Mouse (Mus musculus): ENCODE measurements around the gene Cdc42ep1. TPM values are rescaled to one million over a fixed set of nuclear protein-coding genes. Genes with fewer than 3 reads are reported as not detected.

Gene Cdc42ep1
- polyA plus RNA-seq, 1 experiment = 29.6 TPM

- 28% methylated on average over 5 of the region's 5 CpGs for WGBS
- Histone ChIP-seq H3K27me3 (ENCODE audit: control insufficient read depth, insufficient read depth, low read length) (peaks cover 4% of the 10 kb centered on the region; the same call in 1 of the 2 replicates), H3K4me3 (ENCODE audit: extremely low read depth, insufficient read depth, insufficient read length) (no peak overlapping the region), H3K27ac (ENCODE audit: insufficient read depth, low read length) (no peak overlapping the region), H3K36me3 (ENCODE audit: control insufficient read depth, insufficient read depth, low read length) (no peaks in the 10 kb centered on the region), H3K4me1 (ENCODE audit: control insufficient read depth, insufficient read depth, insufficient read length) (no peaks in the 10 kb centered on the region)
- peak; percentile 26 to 77 for DNase-seq (ENCODE audit: low read depth in 1 of 2, low spot score in 2 of 2)
- TF ChIP-seq CTCF (IDR thresholded peaks at IDR 0.05; ENCODE audit: extremely low read depth, insufficient read depth, insufficient read length, insufficient replicate concordance) (peak; percentile 78; the same call in 1 of the 2 replicates), POLR2A (IDR thresholded peaks at IDR 0.05; ENCODE audit: low read depth, low read length) (no peak)
Observed at GRCm38 (mm10) chr15:78848467-78848866, 6.0 kb downstream of the Cdc42ep1 start.

GRCm38 (mm10) chr15:78849485-78849884 is 7.1 kb downstream of the Cdc42ep1 start:
- H3K27ac ChIP-seq (ENCODE audit: insufficient read depth, low read length) = no peak overlapping the region
- no peak for DNase-seq (ENCODE audit: low read depth in 1 of 2, low spot score in 2 of 2)
- no peaks in the 10 kb centered on the region for H3K27me3 ChIP-seq (ENCODE audit: control insufficient read depth, insufficient read depth, low read length)
- H3K4me3 ChIP-seq (ENCODE audit: extremely low read depth, insufficient read depth, insufficient read length) = no peak overlapping the region
- no peaks in the 10 kb centered on the region for H3K4me1 ChIP-seq (ENCODE audit: control insufficient read depth, insufficient read depth, insufficient read length)
- TF ChIP-seq POLR2A (IDR thresholded peaks at IDR 0.05; ENCODE audit: low read depth, low read length) (no peak), CTCF (IDR thresholded peaks at IDR 0.05; ENCODE audit: extremely low read depth, insufficient read depth, insufficient read length, insufficient replicate concordance) (no peak)
- 89% methylated on average over 12 of the region's 12 CpGs for WGBS
- H3K36me3 ChIP-seq (ENCODE audit: control insufficient read depth, insufficient read depth, low read length) = no peaks in the 10 kb centered on the region

GRCm38 (mm10) chr15:78850059-78850824 is 7.8 kb downstream of the Cdc42ep1 start:
- 69% methylated on average over 15 of the region's 15 CpGs for WGBS
- no peak for TF ChIP-seq CTCF (IDR thresholded peaks at IDR 0.05; ENCODE audit: extremely low read depth, insufficient read depth, insufficient read length, insufficient replicate concordance)
- no peak for TF ChIP-seq POLR2A (IDR thresholded peaks at IDR 0.05; ENCODE audit: low read depth, low read length)
- Histone ChIP-seq H3K27ac (ENCODE audit: insufficient read depth, low read length) (no peak overlapping the region), H3K4me3 (ENCODE audit: extremely low read depth, insufficient read depth, insufficient read length) (no peak overlapping the region), H3K36me3 (ENCODE audit: control insufficient read depth, insufficient read depth, low read length) (no peaks in the 10 kb centered on the region), H3K4me1 (ENCODE audit: control insufficient read depth, insufficient read depth, insufficient read length) (no peaks in the 10 kb centered on the region), H3K27me3 (ENCODE audit: control insufficient read depth, insufficient read depth, low read length) (no peaks in the 10 kb centered on the region)
- no peak for DNase-seq (ENCODE audit: low read depth in 1 of 2, low spot score in 2 of 2)

- Histone ChIP-seq H3K36me3 (ENCODE audit: control insufficient read depth, insufficient read depth, low read length) (no peaks in the 10 kb centered on the region), H3K4me1 (ENCODE audit: control insufficient read depth, insufficient read depth, insufficient read length) (no peaks in the 10 kb centered on the region), H3K4me3 (ENCODE audit: extremely low read depth, insufficient read depth, insufficient read length) (no peak overlapping the region), H3K27ac (ENCODE audit: insufficient read depth, low read length) (no peak overlapping the region), H3K27me3 (ENCODE audit: control insufficient read depth, insufficient read depth, low read length) (no peaks in the 10 kb centered on the region)
- DNase-seq (ENCODE audit: low read depth in 1 of 2, low spot score in 2 of 2) = no peak
- TF ChIP-seq CTCF (IDR thresholded peaks at IDR 0.05; ENCODE audit: extremely low read depth, insufficient read depth, insufficient read length, insufficient replicate concordance) = no peak
- TF ChIP-seq POLR2A (IDR thresholded peaks at IDR 0.05; ENCODE audit: low read depth, low read length) = no peak
- 73% methylated on average over 6 of the region's 6 CpGs for WGBS
Observed at GRCm38 (mm10) chr15:78850944-78851343, 8.5 kb downstream of the Cdc42ep1 start.

DNA sequence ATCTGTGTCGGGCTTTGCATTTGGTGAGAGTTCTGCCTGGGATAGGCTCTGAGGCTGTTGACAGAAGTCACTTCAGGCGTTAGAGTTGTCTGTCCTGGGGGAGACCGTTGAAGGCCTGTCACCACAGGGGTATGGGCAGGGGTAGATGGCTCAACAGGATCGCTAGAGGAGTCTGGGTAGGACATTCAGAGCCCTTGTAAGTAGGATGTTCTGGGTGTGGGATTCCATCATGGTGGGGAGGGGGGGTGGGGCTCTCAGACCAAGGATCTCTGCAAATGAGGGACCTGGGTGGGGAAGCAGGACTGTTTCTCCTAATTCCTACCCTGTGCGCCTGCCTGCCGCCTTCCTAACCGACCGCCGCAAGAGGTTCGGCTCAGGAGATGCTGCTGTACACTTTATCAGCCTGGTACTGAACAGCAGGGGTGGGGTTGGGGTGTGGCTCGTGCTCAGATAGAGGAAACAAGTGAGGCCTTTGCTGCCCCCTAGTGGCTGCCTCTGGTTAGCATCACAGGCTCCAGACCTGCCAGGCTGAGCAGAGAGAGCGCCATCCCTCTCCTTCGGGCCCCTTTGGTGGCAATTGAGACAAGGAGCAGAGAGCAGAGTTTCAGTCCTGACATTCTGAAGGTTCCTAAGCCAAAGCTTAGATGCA is 9.2 kb downstream of the Cdc42ep1 start:
- TF ChIP-seq CTCF (IDR thresholded peaks at IDR 0.05; ENCODE audit: extremely low read depth, insufficient read depth, insufficient read length, insufficient replicate concordance) = peak; percentile 85
- no peak for TF ChIP-seq POLR2A (IDR thresholded peaks at IDR 0.05; ENCODE audit: low read depth, low read length)
- 13% methylated on average over 13 of the region's 13 CpGs for whole genome bisulfite sequencing
- H3K4me3 ChIP-seq (ENCODE audit: extremely low read depth, insufficient read depth, insufficient read length) = no peak overlapping the region
- no peaks in the 10 kb centered on the region for H3K4me1 ChIP-seq (ENCODE audit: control insufficient read depth, insufficient read depth, insufficient read length)
- no peaks in the 10 kb centered on the region for H3K36me3 ChIP-seq (ENCODE audit: control insufficient read depth, insufficient read depth, low read length)
- peak; percentile 65 to 83 for DNase-seq (ENCODE audit: low read depth in 1 of 2, low spot score in 2 of 2)
- H3K27me3 ChIP-seq (ENCODE audit: control insufficient read depth, insufficient read depth, low read length) = no peaks in the 10 kb centered on the region
- no peak overlapping the region for H3K27ac ChIP-seq (ENCODE audit: insufficient read depth, low read length)

DNA sequence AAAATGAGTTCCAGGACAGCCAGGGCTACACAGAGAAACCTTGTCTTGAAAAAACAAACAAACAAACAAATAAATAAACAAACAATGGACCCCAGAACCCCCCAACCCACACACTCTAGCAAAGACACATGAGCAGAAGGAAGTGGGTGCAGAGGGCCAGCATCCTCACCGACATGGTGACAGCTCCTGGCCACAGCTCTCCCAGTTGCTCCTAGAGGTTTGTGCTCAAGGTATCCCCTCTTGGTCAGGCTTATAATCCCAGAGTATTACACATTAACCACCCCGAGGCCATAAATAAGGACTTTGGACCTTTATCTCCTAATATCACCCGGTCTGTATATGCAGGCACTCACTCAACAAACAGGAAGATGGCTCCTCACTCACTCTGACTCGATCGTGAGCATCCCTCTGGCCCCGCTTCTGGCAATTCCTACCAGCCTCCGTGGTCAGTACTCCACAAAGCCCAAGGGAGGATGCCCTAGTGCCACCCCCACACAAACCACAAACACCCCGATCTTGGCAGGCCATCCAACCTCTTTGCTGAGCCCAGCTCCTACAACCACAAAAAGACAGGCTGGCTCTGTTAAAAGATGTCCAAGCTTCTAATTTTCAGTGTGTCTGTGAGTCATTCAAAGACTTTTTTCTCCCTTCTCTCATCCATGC is 13.0 kb downstream of the Cdc42ep1 start, which contains the start of gene Lgals2:
Gene Lgals2 (minus strand): TSS at position 227 of the 663 bp plus-strand sequence.
- Histone ChIP-seq H3K4me1 (ENCODE audit: control insufficient read depth, insufficient read depth, insufficient read length) (peaks cover 6% of the 10 kb centered on the region; the same call in 1 of the 2 replicates), H3K4me3 (ENCODE audit: extremely low read depth, insufficient read depth, insufficient read length) (no peak within 1 kb of the TSS), H3K27me3 (ENCODE audit: control insufficient read depth, insufficient read depth, low read length) (no peaks in the 10 kb centered on the region), H3K36me3 (ENCODE audit: control insufficient read depth, insufficient read depth, low read length) (no peaks in the 10 kb centered on the region), H3K27ac (ENCODE audit: insufficient read depth, low read length) (no peak within 1 kb of the TSS)
- DNase-seq (ENCODE audit: low read depth in 1 of 2, low spot score in 2 of 2) = no peak
- TF ChIP-seq POLR2A (IDR thresholded peaks at IDR 0.05; ENCODE audit: low read depth, low read length) (no peak), CTCF (IDR thresholded peaks at IDR 0.05; ENCODE audit: extremely low read depth, insufficient read depth, insufficient read length, insufficient replicate concordance) (no peak)
- WGBS = 39% methylated on average over 8 of the region's 8 CpGs
